Mouse (Mus musculus) midbrain, embryonic 11.5 days (tissue): ENCODE results near the gene Mfap1b. TPM values are rescaled to one million over a fixed set of nuclear protein-coding genes. Genes with fewer than 3 reads are reported as not detected.
"Not testable (repeated sequence)": the region's sequence is repeated elsewhere in the genome, so short reads cannot be mapped to it uniquely, and the experiment has no call there.

Experiments used
- ATAC-seq: fragments of 200-750 bp; cut with Nextera tagmentation; 2 replicates; pipeline ENCODE4 v1.8.0; 2017; ENCODE audit warnings: moderate TSS enrichment, moderate library complexity; ENCODE audit not compliant: low FRiP score
- DNase-seq: peaks from one replicate; pipeline ENCODE4 v3.0.0; 2015; ENCODE audit warnings: low spot score; ENCODE audit errors: missing footprints
- H3K27ac ChIP-seq: fragments of 300-500 bp; sonication (generic); 2 replicates; pipeline ENCODE4 v1.5.1; 2014; ENCODE audit warnings: low read depth, low read length
- H3K27me3 ChIP-seq: fragments of 300-500 bp; sonication (generic); 2 replicates; pipeline ENCODE4 v1.6.1; 2014; ENCODE audit warnings: mild to moderate bottlenecking, low read length, moderate library complexity, mixed read lengths; ENCODE audit not compliant: control insufficient read depth, insufficient read depth
- H3K36me3 ChIP-seq: fragments of 300-500 bp; sonication (generic); 2 replicates; pipeline ENCODE4 v1.6.1; 2014; ENCODE audit warnings: mild to moderate bottlenecking, low read length, moderate library complexity, mixed read lengths; ENCODE audit not compliant: control insufficient read depth, insufficient read depth
- H3K4me1 ChIP-seq: fragments of 300-500 bp; sonication (generic); 2 replicates; pipeline ENCODE4 v1.6.1; 2014; ENCODE audit warnings: low read length; ENCODE audit not compliant: control insufficient read depth, insufficient read depth
- H3K4me2 ChIP-seq: fragments of 300-500 bp; sonication (generic); 2 replicates; pipeline ENCODE4 v1.6.1; 2014; ENCODE audit warnings: mild to moderate bottlenecking, moderate library complexity
- H3K4me3 ChIP-seq: fragments of 300-500 bp; sonication (generic); 2 replicates; pipeline ENCODE4 v1.5.1; 2014; ENCODE audit warnings: low read depth, low read length
- H3K9ac ChIP-seq: fragments of 300-500 bp; sonication (generic); 2 replicates; pipeline ENCODE4 v1.6.1; 2014; ENCODE audit warnings: low read length
- H3K9me3 ChIP-seq: fragments of 300-500 bp; sonication (generic); 2 replicates; pipeline ENCODE4 v1.6.1; 2016; ENCODE audit warnings: low read length; ENCODE audit not compliant: control insufficient read depth
- WGBS: fragments of 180-500 bp; shearing (Covaris S2); extraction: QIAGEN DNeasy Blood & Tissue Kit; methylation state at CpG from one replicate; pipeline ENCODE4 v1.1.7; 2014; 5-methylcytosine and 5-hydroxymethylcytosine counted together
- polyA plus RNA-seq: library from polyadenylated mRNA; unstranded; fragments of >200 nt; fragmentation: Nextera tagmentation; extraction: Ambion mirVana; gene quantifications from 2 replicates; pipeline ENCODE4 v1.2.1, GENCODE M21; 2014

Mfap1b gene
- polyA plus RNA-seq = 69.1 and 76.0 TPM in 2 replicates

DNA sequence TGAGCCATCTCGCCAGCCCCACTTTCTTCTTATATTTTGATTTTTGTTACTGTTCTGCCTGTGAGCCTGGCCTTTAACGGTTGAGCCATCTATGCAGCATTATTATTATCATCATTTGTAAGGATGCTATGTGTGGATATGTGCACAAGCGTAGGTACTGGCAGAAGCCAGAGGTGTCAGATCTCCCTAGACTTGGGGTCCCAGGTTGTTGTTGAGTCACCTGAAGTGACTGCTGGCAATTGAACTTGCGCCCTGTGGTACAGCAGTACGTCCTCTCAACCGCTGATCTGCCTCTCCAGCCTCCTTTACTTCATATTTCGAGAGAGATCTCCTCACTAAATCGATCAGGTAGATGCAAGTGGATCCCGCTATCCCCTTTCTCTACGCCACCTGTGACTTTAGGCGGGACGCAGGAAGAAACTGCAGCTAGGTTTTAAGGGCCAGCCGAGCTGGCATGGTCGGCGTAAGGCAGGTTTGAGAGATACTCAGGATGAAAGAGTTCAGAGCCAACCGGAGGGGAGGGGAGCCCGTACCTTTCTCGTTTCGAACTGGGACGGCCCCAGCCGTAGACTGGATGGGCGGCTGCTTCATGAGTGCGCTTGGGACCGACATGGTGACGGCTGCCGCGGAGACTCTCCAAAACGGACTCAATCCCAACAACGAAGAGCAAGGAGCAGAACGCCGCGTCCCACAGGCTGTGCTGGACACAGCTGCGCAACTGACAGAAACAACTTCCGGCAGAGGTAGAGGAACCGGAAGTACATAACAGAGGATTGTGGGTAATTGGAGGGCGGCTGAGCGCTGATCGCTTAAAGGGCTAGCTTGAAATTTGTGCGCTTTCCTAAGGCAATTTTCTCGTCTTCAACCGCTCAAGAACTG lies at the start of gene Mfap1b:
Mfap1b (minus strand) TSS at position 767 of the 879 bp plus-strand sequence.
- ATAC-seq (peak; percentile 93), DNase-seq (peak; percentile 97)
- not testable (repeated sequence) for H3K27ac ChIP-seq, H3K4me1 ChIP-seq, H3K9me3 ChIP-seq, H3K27me3 ChIP-seq, H3K36me3 ChIP-seq
- H3K9ac ChIP-seq = peak within 1 kb of the TSS; percentile 56
- peak within 1 kb of the TSS; percentile 64 for H3K4me2 ChIP-seq
- 6% methylated on average over 38 of the region's 41 CpGs for WGBS
- H3K4me3 ChIP-seq = peak within 1 kb of the TSS; percentile 57

DNA sequence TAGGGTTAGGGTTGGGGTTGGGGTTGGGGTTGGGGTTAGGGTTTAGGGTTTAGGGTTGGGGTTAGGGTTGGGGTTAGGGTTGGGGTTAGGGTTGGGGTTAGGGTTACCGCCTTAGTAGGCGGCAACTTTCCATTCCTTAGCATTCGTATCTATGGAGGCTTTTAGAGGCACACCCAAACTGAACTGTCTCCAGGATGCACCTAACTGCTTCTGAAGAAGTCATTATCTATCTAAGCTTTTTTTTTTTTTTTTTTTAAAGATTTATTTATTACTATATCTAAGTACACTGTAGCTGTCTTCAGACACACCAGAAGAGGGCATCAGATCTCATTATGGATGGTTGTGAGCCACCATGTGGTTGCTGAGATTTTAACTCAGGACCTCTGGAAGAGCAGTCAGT lies 49.0 kb upstream of the Mfap1b start:
- not testable (repeated sequence) for H3K27me3 ChIP-seq, H3K27ac ChIP-seq, H3K4me2 ChIP-seq, DNase-seq, H3K4me1 ChIP-seq, ATAC-seq, H3K4me3 ChIP-seq, H3K9me3 ChIP-seq, H3K9ac ChIP-seq
- peaks cover 11% of the 10 kb centered on the region for H3K36me3 ChIP-seq
- WGBS = 94% methylated on average over 3 of the region's 3 CpGs

DNA sequence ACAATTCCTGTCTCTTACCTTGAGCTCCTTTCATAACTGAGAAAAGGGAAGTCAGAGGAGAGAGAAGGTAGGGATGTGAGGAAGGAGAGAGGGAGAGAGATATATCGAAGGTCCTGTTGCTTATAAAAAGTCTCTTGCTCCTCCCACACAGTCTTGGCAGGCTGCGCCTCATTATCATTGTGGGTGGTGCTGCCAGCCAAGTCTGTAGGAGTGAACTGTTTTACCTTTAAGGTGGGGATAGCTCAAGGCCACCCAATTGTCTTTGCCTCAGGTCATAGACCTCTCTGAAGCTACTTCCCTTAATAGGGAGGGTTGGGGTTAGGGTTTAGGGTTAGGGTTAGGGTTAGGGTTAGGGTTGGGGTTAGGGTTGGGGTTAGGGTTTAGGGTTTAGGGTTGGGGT lies 48.1 kb upstream of the Mfap1b start:
- peak; percentile 41 for DNase-seq
- Histone ChIP-seq H3K9ac (no peak overlapping the region), H3K9me3 (no peaks in the 10 kb centered on the region), H3K27me3 (no peaks in the 10 kb centered on the region), H3K4me1 (no peaks in the 10 kb centered on the region), H3K4me2 (no peak overlapping the region), H3K27ac (no peak overlapping the region), H3K4me3 (no peak overlapping the region), H3K36me3 (peaks cover 11% of the 10 kb centered on the region)
- 98% methylated on average over 2 of the region's 2 CpGs for WGBS
- ATAC-seq = no peak

DNA sequence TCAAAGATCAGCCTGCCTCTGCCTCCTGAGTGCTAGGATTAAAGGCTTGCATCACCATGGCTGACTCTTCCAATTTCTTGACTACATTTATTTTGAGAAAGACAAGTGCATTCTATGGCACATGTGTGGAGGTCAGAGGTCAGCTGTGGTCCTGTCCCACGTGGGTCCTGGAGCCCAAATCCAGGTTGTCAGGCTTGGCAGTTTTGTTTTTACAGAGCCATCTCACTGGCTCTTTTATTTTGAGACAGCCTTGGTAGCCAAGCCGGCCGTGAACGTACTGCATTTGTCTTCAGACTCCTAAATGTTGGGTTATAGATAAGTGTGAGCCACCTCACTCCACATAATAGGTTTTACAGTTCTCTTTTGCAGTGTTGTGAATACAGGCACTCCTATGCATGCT lies 44.8 kb upstream of the Mfap1b start:
- not testable (repeated sequence) for H3K4me1 ChIP-seq, H3K27ac ChIP-seq, H3K27me3 ChIP-seq, H3K9me3 ChIP-seq, H3K4me2 ChIP-seq, H3K9ac ChIP-seq, H3K4me3 ChIP-seq, ATAC-seq
- H3K36me3 ChIP-seq = peaks cover 11% of the 10 kb centered on the region
- 94% methylated on average over 4 of the region's 4 CpGs for WGBS
- DNase-seq = peak; percentile 70

DNA sequence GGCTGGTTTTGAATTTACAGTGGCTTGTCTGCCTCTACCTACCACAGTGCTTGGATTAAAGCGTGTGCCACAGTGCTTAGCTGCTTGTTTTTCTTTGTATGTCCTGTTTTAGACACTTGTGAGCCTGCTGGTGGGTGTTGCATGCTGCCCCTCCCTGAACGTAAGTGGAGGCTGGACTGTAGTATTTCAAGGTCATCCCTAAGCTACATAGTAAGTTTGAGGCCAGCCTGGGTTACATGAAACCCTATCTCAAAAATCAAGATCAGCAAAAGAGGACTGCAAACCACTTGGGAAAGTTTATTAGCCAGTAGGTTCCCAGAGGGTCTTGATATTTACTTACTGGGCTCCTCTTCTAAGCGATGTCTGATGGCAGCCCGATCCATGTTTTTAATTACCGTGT lies 44.2 kb upstream of the Mfap1b start:
- no peaks in the 10 kb centered on the region for H3K9me3 ChIP-seq

GRCm38 (mm10) chr2:121514211-121514610 lies 40.3 kb upstream of the Mfap1b start:
- Histone ChIP-seq H3K4me2 (no peak overlapping the region), H3K36me3 (peaks cover 10% of the 10 kb centered on the region)

More for the DNA sequence above, 44.2 kb upstream of the Mfap1b start:
- no peak overlapping the region for H3K27ac ChIP-seq
- WGBS = 96% methylated on average over 5 of the region's 5 CpGs
- H3K4me1 ChIP-seq = no peaks in the 10 kb centered on the region
- DNase-seq (peak; percentile 70), ATAC-seq (no peak)
- peaks cover 11% of the 10 kb centered on the region for H3K36me3 ChIP-seq
- H3K4me3 ChIP-seq = no peak overlapping the region
- no peaks in the 10 kb centered on the region for H3K27me3 ChIP-seq
- no peak overlapping the region for H3K4me2 ChIP-seq
- no peak overlapping the region for H3K9ac ChIP-seq

DNA sequence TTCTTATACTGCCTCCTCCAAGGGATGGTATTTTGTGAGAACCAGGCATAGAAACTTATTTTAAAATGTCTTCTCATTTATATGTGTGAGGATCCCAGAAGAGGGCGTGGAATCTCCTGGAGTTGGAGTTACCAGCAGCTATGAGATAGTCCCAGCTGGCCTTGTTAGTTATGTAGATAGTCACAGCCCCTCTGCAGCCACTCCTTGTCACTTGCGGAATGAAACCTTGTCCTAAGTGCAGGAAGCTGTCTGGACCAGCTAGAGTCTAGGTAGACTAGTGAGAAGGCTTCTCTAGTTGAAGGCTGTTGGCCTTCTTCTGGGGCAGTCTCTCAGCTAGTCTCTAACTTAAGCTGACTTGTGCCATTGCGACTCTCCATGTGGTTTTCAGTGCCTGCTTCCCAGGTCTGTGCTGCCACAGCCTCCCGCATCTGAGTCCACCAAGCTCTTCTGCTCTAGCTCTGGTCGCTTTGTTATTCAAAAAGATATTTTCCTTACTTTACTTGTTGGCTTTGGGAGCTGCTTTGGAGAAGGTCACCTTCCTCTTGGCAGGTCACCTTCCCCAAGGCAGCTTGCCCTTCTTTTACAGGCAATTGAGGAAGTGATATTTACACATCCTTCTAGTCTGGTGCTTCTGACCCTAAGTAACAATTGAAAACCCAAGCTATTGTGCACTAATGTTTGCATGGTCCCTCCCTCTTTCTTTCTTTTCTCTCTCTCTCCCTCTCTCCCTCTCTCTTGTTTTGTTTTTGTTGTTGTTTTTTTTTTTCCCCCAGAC lies 39.3 kb upstream of the Mfap1b start:
- H3K4me3 ChIP-seq, ATAC-seq, H3K36me3 ChIP-seq, DNase-seq, H3K9ac ChIP-seq, H3K27ac ChIP-seq, H3K4me1 ChIP-seq, H3K4me2 ChIP-seq, H3K27me3 ChIP-seq, H3K9me3 ChIP-seq: not testable (repeated sequence)
- WGBS = 96% methylated on average over 4 of the region's 5 CpGs

More at GRCm38 (mm10) chr2:121514211-121514610, 40.3 kb upstream of the Mfap1b start:
- Histone ChIP-seq H3K4me1 (no peaks in the 10 kb centered on the region), H3K9ac (no peak overlapping the region), H3K27me3 (no peaks in the 10 kb centered on the region), H3K4me3 (no peak overlapping the region), H3K9me3 (no peaks in the 10 kb centered on the region), H3K27ac (no peak overlapping the region)
- 94% methylated on average over 4 of the region's 4 CpGs for WGBS
- no peak for ATAC-seq
- no peak for DNase-seq

GRCm38 (mm10) chr2:121511401-121511800 lies 37.5 kb upstream of the Mfap1b start:
- WGBS = 94% methylated on average over 8 of the region's 8 CpGs
- no peak for ATAC-seq
- no peak overlapping the region for H3K4me3 ChIP-seq

GRCm38 (mm10) chr2:121509584-121509983 lies 35.7 kb upstream of the Mfap1b start:
- Histone ChIP-seq H3K27ac (no peak overlapping the region), H3K4me2 (peak overlapping the region; percentile 23), H3K27me3 (no peaks in the 10 kb centered on the region), H3K9me3 (no peaks in the 10 kb centered on the region), H3K36me3 (peaks cover 5% of the 10 kb centered on the region), H3K9ac (peak overlapping the region; percentile 2; the same call in 1 of the 2 replicates), H3K4me3 (peak overlapping the region; percentile 11; the same call in 1 of the 2 replicates), H3K4me1 (peaks cover 8% of the 10 kb centered on the region)
- DNase-seq = peak; percentile 88
- ATAC-seq = peak; percentile 71
- WGBS = 20% methylated on average over 16 of the region's 16 CpGs

More at GRCm38 (mm10) chr2:121511401-121511800, 37.5 kb upstream of the Mfap1b start:
- H3K27ac ChIP-seq = no peak overlapping the region
- H3K9ac ChIP-seq = no peak overlapping the region
- no peaks in the 10 kb centered on the region for H3K27me3 ChIP-seq
- no peak overlapping the region for H3K4me2 ChIP-seq
- DNase-seq = no peak
- H3K9me3 ChIP-seq = no peaks in the 10 kb centered on the region
- H3K36me3 ChIP-seq = peaks cover 5% of the 10 kb centered on the region
- H3K4me1 ChIP-seq = peaks cover 8% of the 10 kb centered on the region
